Comparison of ENCODE assay signal across 7 mouse cellular contexts in genomic region chr5:96792936-96793718, GRCm38 (mm10). TPM values are rescaled to one million over a fixed set of nuclear protein-coding genes. Genes with fewer than 3 reads are reported as not detected.
DNase-seq lines count a peak whose midpoint lies in the region; ATAC-seq and TF ChIP-seq lines count a peak whose summit lies in the region.

TSS of gene Anxa3 (plus strand) at chr5:96793339.

- no peaks in the 10 kb centered on the region for H3K27me3 ChIP-seq in Patski
- no peaks in the 10 kb centered on the region for H3K27me3 ChIP-seq in hindbrain, postnatal 0 days (ENCODE audit: insufficient read depth, low read length)
- H3K27me3 ChIP-seq in limb, embryonic 10.5 days (ENCODE audit: low read depth, poor library complexity, severe bottlenecking) = 0 out of 2 replicates have a peak, but pooled peaks cover 9% of the 10 kb centered on the region
- H3K27me3 ChIP-seq in midbrain, embryonic 10.5 days (ENCODE audit: low read depth, poor library complexity, severe bottlenecking) = peaks cover 22% of the 10 kb centered on the region

- H3K4me3 ChIP-seq in bone marrow macrophage, adult 2 months (ENCODE audit: insufficient read depth, low read length) = peak within 1 kb of the TSS; percentile 93
- peak within 1 kb of the TSS; percentile 39 for H3K4me3 ChIP-seq in hindbrain, postnatal 0 days (ENCODE audit: low read length)
- peak within 1 kb of the TSS; percentile 60 for H3K4me3 ChIP-seq in limb, embryonic 10.5 days
- H3K4me3 ChIP-seq in midbrain, embryonic 10.5 days = peak within 1 kb of the TSS; percentile 59

- in situ Hi-C loops in Patski (cut with MboI; ENCODE audit: low pct_unique_long_range_greater_than_20kb) = no loop called here

- peak within 1 kb of the TSS; percentile 70 for H3K4me2 ChIP-seq in hindbrain, postnatal 0 days (ENCODE audit: low read depth, low read length)

- H3K9ac ChIP-seq in hindbrain, postnatal 0 days (replicated peaks; ENCODE audit: low read length) = no peak within 1 kb of the TSS; the same call in 1 of the 2 replicates

- 11% methylated on average over 24 of the region's 26 CpGs for WGBS in hindbrain, postnatal 0 days
- WGBS in limb, embryonic 10.5 days = 10% methylated on average over 26 of the region's 26 CpGs
- WGBS in midbrain, embryonic 10.5 days = 13% methylated on average over 25 of the region's 26 CpGs

- no peak for TF ChIP-seq POLR2A in bone marrow macrophage, adult 2 months (IDR thresholded peaks at IDR 0.05; ENCODE audit: borderline replicate concordance, low read depth, low read length)

- intact Hi-C loops in gastrocnemius, postnatal 14 days (cut with DNase I; ENCODE audit: low total_unique reads) = no loop called here

- CTCF ChIA-PET in Patski (lab: Charles Lee) = interaction anchor here (0.6 to 0.9 kb wide), 4 partner anchors 9 to 12 kb away, joined by 3 read pairs; no protein-coding TSS in a partner anchor

- POLR2A ChIA-PET in Patski (lab: Charles Lee) = interaction anchor here (1.0 to 2.2 kb wide), 5 partner anchors 9 to 30 kb away, joined by 3 to 10 read pairs (median 6); no protein-coding TSS in a partner anchor

- ATAC-seq in Patski = peak; percentile 91
- peak; percentile 82; the same call in 1 of the 2 replicates for ATAC-seq in hindbrain, postnatal 0 days

- no peak for DNase-seq in Patski (ENCODE audit: low read depth, low spot score)
- peak; percentile 62 for DNase-seq in gastrocnemius, postnatal 14 days
- DNase-seq in hindbrain, postnatal 0 days (ENCODE audit: low spot score) = no peak
- peak; percentile 53 for DNase-seq in limb, embryonic 10.5 days (ENCODE audit: low spot score)
- DNase-seq in midbrain, embryonic 10.5 days (ENCODE audit: low spot score) = peak; percentile 52
- DNase-seq in urinary bladder, postnatal 25 days (ENCODE audit: low spot score) = peak; percentile 52

- no peaks in the 10 kb centered on the region for H3K36me3 ChIP-seq in hindbrain, postnatal 0 days (ENCODE audit: insufficient read depth, low read length)
- no peaks in the 10 kb centered on the region for H3K36me3 ChIP-seq in limb, embryonic 10.5 days
- no peaks in the 10 kb centered on the region for H3K36me3 ChIP-seq in midbrain, embryonic 10.5 days

- no peaks in the 10 kb centered on the region for H3K9me3 ChIP-seq in hindbrain, postnatal 0 days (ENCODE audit: low read length)
- no peaks in the 10 kb centered on the region for H3K9me3 ChIP-seq in limb, embryonic 10.5 days (replicated peaks)
- no peaks in the 10 kb centered on the region for H3K9me3 ChIP-seq in midbrain, embryonic 10.5 days (replicated peaks)

- no peak for TF ChIP-seq CTCF in Patski (IDR thresholded peaks at IDR 0.05)
- TF ChIP-seq CTCF in bone marrow macrophage, adult 2 months (IDR thresholded peaks at IDR 0.05; ENCODE audit: low read depth, low read length) = no peak
- TF ChIP-seq CTCF in hindbrain, postnatal 0 days (IDR thresholded peaks at IDR 0.05; ENCODE audit: low read depth) = no peak

- H3K4me1 ChIP-seq in bone marrow macrophage, adult 2 months (ENCODE audit: control insufficient read depth, insufficient read depth, low read length) = peaks cover 17% of the 10 kb centered on the region
- H3K4me1 ChIP-seq in hindbrain, postnatal 0 days (ENCODE audit: insufficient read depth, low read length) = no peaks in the 10 kb centered on the region; the same call in 1 of the 2 replicates
- peaks cover 14% of the 10 kb centered on the region for H3K4me1 ChIP-seq in limb, embryonic 10.5 days
- peaks cover 11% of the 10 kb centered on the region for H3K4me1 ChIP-seq in midbrain, embryonic 10.5 days

- peak within 1 kb of the TSS; percentile 71 for H3K27ac ChIP-seq in bone marrow macrophage, adult 2 months (ENCODE audit: insufficient read depth, low read depth, low read length)
- H3K27ac ChIP-seq in hindbrain, postnatal 0 days = no peak within 1 kb of the TSS
- H3K27ac ChIP-seq in limb, embryonic 10.5 days = peak within 1 kb of the TSS; percentile 79
- peak within 1 kb of the TSS; percentile 63 for H3K27ac ChIP-seq in midbrain, embryonic 10.5 days (replicated peaks)

RNA-seq across cellular contexts. Expression of gene Anxa3, which starts in this region (rescaled TPM):
- 424 TPM for polyA plus RNA-seq in Patski (2021)
- polyA plus RNA-seq in bone marrow macrophage, adult 2 months (2012; ENCODE audit: insufficient read depth, insufficient read length, missing spikeins) = 78.3 and 85.7 TPM in 2 replicates
- 10 to 100 TPM; 16.6 to 22.5 TPM for total RNA-seq in gastrocnemius, postnatal 14 days (2021)
- total RNA-seq in hindbrain, postnatal 0 days (2014; rRNA removed) = 23.8 and 23.9 TPM in 2 replicates
- 30.3 and 31.7 TPM in 2 replicates for polyA plus RNA-seq in hindbrain, postnatal 0 days (2015; fragmentation: Nextera tagmentation; extraction: Ambion mirVana)
- 19.0 and 21.6 TPM in 2 replicates for polyA plus RNA-seq in limb, embryonic 10.5 days (2016; fragmentation: Nextera tagmentation; extraction: Ambion mirVana)
- polyA plus RNA-seq in midbrain, embryonic 10.5 days (2016; fragmentation: Nextera tagmentation; extraction: Ambion mirVana) = 47.4 and 55.2 TPM in 2 replicates

Comparison
In these comparisons a context has a peak if more than half of its experiments do, and no peak if none do; other contexts are left out.
1. DNase-seq: peak in gastrocnemius, postnatal 14 days (single experiment), limb, embryonic 10.5 days (single experiment), midbrain, embryonic 10.5 days (single experiment) and urinary bladder, postnatal 25 days (single experiment); none in Patski (single experiment) and hindbrain, postnatal 0 days (single experiment).
2. H3K4me3 ChIP-seq: peak in every context shown above with its lines; median percentile 93 in bone marrow macrophage, adult 2 months; 60 in limb, embryonic 10.5 days; 59 in midbrain, embryonic 10.5 days; 39 in hindbrain, postnatal 0 days.